Mouse (Mus musculus) gastrocnemius, adult 2 months (tissue): ENCODE data around the gene Gprc5b. TPM values are rescaled to one million over a fixed set of nuclear protein-coding genes. Genes with fewer than 3 reads are reported as not detected.
A peak's percentile ranks its signal among the peaks of the same experiment; 100 is the strongest.

Experiments used
- DNase-seq: peaks from one replicate; pipeline ENCODE4 v3.0.0; 2022
- H3K27ac ChIP-seq: fragments of 200-600 bp; 2 replicates; pipeline ENCODE4 v1.8.1; 2022; ENCODE audit warnings: mild to moderate bottlenecking
- H3K4me3 ChIP-seq: fragments of 200-600 bp; 2 replicates; pipeline ENCODE4 v1.8.1; 2022; ENCODE audit warnings: mild to moderate bottlenecking, moderate library complexity
- CTCF ChIP-seq: fragments of 200-600 bp; IDR thresholded peaks from 2 replicates; pipeline ENCODE4 v1.8.1; 2022; ENCODE audit warnings: antibody characterized with exemption, mild to moderate bottlenecking, moderate library complexity
- intact Hi-C: fragments of 180-260 bp; cut with DNase I; formaldehyde crosslinking; loops from one replicate; pipeline ENCODE4 v1.15.1; 2025
- total RNA-seq, 2 experiments: library from RNA; stranded (reverse); gene quantifications; 2 replicates each; pipeline ENCODE4 v1.2.3; 2021

The Gprc5b gene
- total RNA-seq, 2 experiments from 2014 or later, result 10.5 to 14.0 TPM

DNA sequence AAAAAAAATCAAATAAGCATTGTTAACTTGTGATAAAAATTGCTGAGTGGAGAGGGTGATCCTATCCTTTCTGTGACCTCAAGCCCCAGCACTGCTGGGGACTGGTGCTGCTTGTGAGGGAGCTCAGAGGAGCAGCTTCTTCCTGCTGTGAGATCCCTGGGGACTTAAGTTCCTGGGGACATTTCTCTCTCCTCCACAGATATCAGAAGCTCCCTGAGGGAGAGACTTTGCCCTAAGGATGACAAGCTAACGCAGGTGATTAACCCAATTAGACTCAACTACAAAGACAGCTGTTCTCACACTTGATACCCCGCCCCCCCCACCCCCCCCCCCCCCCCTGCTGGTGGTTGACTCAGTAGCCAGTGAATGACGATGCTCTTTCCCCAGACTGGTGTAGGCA lies 30.2 kb downstream of the Gprc5b start:
- DNase-seq, result no peak
- Histone ChIP-seq H3K27ac (no peak overlapping the region), H3K4me3 (no peak overlapping the region)
- no peak for TF ChIP-seq CTCF
- intact Hi-C loops, result no loop called here

DNA sequence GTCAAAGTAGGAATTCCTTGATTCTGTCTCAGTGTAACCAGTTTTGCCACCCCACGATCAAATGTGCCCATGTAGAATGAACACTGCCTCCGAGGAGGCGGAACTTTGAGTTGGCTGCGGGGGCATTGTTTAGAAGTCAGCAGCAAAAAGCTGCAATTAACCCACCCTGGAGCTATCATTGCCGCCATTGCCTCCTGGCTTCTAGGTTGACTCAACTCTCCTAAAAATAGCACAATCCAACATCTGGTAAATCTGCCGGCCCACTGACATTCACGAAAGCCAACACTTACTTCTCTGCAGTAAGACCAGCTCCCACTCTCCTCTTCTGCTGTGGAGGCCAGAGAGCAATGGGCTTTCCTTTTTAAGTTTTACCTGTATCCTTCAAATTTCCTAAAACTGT lies 35.8 kb downstream of the Gprc5b start:
- no peak for DNase-seq
- H3K4me3 ChIP-seq, result no peak overlapping the region
- H3K27ac ChIP-seq, result no peak overlapping the region
- TF ChIP-seq CTCF, result no peak
- intact Hi-C loops, result no loop called here

DNA sequence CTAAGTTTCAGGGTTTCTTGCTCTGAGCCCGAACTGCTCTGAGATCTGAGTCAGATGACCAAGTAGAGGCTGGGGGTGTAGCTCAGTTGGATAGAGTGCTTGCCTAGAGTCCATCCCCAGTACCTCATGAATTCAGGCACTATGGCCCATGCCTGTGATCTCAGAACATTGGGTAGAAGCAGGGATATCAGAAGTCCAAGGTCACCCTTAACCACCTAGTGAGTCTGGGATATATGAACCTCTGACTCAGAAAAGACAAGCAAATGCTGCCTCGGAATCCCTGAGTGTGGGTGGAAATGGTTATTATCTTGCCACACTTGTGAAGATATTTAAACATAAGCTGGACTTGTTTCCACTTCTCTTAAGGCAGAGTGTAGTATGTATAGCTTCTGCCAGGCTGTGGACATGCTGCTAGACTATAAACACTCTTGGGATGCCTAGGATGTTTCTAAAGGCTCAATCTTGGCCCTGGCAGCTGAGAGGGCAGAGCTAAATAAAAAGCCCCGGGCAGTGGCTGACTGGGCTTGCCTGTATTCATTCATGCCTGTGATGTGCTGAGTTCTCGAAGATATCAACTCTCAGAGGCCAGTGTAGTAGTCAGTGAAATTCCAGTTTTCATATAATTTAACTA lies 38.3 kb downstream of the Gprc5b start:
- Histone ChIP-seq H3K27ac (peak overlapping the region; percentile 58; the same call in 1 of the 2 replicates), H3K4me3 (no peak overlapping the region)
- TF ChIP-seq CTCF, result no peak
- DNase-seq, result no peak
- intact Hi-C loops, result no loop called here

DNA sequence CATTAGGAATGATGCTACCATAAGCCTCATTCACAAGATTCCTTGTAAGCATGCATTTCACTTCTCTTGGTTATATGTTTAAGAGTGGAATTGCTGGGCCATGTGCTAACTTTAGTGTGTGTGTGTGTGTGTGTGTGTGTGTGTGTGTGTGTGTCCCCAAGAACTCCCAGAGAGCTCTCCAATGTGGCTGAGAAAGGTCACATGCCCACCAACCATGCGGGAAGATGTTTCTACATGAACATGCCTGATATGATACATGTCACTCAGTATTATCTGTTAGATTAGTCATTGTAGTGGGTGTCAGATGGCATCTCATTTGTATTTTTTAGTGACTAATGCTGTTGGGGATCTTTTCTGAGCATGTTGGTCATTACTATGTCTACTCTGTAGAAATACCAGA lies 40.0 kb downstream of the Gprc5b start:
- Histone ChIP-seq H3K27ac (no peak overlapping the region), H3K4me3 (no peak overlapping the region)
- DNase-seq, result no peak
- no peak for TF ChIP-seq CTCF
- intact Hi-C loops, result no loop called here

DNA sequence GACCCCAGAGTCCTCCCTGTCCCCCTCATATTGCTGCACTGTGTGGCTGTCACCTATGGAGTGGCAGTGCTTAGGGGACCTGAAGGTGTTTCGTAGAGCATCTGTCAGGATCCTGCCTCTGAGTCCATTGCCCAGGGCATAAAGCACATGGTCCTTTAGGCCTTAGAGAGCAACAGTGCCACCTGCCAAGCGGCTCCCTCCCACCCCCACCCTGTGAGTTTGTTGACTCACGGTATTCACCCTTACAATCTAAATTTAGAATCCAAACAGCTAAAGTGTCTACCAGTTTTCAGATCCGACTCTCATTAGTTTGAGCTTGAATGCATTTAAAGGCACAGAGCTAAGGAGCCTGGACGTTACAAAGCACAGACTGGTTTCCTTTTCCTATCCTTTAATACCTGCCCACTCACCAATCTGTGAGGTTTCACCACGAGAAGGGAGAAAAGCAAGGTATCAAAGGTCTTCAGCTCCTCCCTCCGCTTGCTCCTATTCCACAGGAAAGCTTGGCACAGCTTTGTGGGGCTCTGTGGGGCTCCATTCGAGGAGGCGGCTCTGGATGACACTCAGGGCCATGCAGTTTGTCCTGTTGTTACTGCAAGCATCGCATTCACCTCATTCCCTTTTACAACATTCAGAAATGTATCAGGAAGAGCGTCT lies 41.3 kb downstream of the Gprc5b start:
- Histone ChIP-seq H3K4me3 (peak overlapping the region; percentile 23), H3K27ac (peak overlapping the region; percentile 83)
- intact Hi-C loops, result no loop called here
- peak; percentile 53 for DNase-seq
- TF ChIP-seq CTCF, result no peak

DNA sequence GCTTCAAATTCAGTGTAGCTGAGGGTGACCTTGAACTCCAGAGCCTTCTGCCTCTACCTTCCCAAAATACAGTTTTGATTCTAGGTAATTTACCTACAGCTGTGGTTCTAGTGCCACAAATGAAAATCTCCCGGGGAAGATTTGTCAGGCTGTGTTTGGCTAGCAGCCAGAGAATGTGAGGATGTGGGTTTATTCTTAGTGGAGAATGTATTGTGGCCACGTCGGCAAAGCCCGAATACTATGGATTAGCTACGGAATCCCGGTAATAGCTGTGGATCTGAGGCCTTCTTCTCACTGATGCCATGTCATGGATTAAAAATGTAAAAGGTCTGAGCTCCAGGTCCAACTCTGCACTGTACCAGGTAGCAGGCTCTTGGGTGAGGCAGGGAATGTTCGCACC lies 45.3 kb downstream of the Gprc5b start:
- intact Hi-C loops, result no loop called here
- DNase-seq, result no peak
- Histone ChIP-seq H3K4me3 (no peak overlapping the region), H3K27ac (no peak overlapping the region)
- no peak for TF ChIP-seq CTCF

DNA sequence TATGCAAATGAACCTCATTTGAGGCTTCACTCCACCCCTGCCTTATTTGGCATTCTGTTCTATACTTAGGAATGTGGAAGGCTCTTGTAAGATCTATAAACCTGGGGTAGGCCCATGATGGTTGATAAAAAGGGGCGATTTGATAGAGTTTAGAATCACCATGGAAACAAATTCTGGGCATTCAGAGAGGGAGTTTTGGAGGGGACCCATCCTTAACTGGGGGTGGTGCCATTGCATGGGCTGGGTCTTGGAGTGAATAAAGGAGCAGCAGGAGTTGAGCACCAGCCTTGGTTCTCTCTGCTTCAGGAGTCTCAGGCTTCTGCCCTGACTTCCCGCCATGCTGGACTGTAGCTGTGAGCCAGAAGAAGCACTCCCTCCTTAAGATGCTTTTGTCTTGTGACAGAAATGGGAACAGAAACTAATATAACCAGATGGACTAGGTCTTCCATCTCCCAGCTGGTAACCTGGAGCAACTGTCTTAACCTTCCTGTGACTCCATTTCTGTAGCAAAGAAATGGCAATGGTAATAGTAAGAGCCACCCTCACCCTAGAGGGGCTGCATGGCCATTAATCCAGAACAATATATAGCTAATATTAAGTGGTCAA lies 46.2 kb downstream of the Gprc5b start:
- no peak overlapping the region for H3K27ac ChIP-seq
- no peak for DNase-seq
- no peak overlapping the region for H3K4me3 ChIP-seq
- TF ChIP-seq CTCF, result no peak
- intact Hi-C loops, result no loop called here

DNA sequence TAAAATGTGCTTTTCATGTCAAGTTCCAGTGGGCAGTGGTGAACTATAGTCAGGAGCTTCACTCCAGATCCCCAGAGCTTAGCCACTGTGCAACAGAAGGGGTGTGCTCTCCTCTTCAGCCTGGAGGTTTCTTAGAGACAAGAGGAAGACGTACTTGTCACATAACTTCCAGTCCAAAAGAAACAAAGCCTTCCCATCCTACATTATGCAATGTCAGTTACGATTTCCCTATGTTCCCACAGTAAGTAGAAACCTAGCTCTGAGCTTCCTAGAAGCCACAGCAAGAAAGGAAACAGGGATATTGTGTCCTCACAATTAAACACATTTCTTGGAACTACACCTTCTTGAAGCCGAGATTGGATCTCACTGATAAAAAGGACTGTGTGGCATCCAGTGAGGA lies 47.8 kb downstream of the Gprc5b start:
- H3K4me3 ChIP-seq, result no peak overlapping the region
- DNase-seq, result no peak
- TF ChIP-seq CTCF, result no peak
- no peak overlapping the region for H3K27ac ChIP-seq
- intact Hi-C loops, result no loop called here

DNA sequence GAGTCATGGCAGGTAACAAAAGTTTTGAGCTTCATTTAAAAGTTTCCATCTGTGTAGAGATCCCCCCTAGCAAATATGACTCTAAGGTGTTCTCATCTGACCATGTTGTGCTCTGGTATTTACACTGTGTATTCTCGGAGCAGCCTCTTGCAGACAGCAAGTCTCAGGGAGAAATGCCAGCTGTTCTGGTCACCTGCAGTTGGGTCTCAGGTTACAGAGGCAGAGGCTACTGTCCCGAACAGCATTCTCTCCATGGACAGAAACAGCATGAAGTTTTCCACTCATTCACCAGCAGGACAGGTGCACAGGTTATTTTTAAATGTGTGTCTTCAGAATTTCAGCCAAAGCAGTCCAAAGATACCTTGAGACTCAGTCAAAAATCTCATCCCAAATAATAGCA lies 50.1 kb downstream of the Gprc5b start:
- intact Hi-C loops, result loop anchor here (2.0 kb wide), 2 partner anchors 16 to 34 kb away; no protein-coding TSS in a partner anchor
- Histone ChIP-seq H3K27ac (peak overlapping the region; percentile 78), H3K4me3 (no peak overlapping the region)
- peak; percentile 62 for DNase-seq
- TF ChIP-seq CTCF, result no peak

DNA sequence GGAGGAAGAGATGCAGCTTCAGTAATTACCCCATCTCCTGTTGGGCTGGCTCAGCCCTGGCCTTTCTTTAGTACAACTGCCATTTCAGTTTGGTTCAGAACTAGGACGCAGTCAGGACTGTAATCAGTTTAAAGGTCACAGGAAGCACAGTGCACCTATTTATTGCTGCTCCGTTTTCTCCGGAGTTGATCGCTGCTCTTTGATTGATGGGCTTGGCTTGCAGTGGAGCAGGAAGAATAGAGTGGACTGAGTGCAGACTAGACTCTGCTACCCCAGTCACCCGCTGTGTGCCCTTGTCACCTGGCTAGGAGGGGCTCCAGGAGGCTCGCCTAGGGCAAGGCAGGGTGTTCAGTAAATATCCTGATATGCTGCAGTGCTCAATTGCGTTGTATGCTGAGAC lies 51.8 kb downstream of the Gprc5b start:
- no peak overlapping the region for H3K4me3 ChIP-seq
- intact Hi-C loops, result no loop called here
- peak overlapping the region; percentile 78 for H3K27ac ChIP-seq
- peak; percentile 50 for DNase-seq
- TF ChIP-seq CTCF, result no peak

DNA sequence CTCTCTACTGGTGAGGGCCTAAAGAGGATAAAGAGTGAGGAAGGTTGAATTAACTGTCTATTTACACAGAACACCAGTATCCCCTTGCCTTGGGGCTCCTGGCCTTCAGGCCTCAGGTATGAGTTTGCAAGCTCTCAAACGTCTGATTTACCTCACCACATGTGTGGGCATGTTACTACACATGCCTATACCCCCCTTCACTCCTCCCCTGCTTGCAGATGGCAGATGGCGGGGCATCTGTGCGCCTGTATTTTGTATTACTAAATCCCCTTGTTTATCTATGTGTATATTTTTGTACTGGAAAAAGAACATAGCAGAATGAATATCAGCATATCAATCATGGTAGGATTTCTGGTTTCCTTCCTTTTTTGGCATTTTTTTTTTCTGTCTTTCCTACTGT lies 52.7 kb downstream of the Gprc5b start:
- DNase-seq, result no peak
- Histone ChIP-seq H3K27ac (peak overlapping the region; percentile 65), H3K4me3 (no peak overlapping the region)
- intact Hi-C loops, result no loop called here
- no peak for TF ChIP-seq CTCF

DNA sequence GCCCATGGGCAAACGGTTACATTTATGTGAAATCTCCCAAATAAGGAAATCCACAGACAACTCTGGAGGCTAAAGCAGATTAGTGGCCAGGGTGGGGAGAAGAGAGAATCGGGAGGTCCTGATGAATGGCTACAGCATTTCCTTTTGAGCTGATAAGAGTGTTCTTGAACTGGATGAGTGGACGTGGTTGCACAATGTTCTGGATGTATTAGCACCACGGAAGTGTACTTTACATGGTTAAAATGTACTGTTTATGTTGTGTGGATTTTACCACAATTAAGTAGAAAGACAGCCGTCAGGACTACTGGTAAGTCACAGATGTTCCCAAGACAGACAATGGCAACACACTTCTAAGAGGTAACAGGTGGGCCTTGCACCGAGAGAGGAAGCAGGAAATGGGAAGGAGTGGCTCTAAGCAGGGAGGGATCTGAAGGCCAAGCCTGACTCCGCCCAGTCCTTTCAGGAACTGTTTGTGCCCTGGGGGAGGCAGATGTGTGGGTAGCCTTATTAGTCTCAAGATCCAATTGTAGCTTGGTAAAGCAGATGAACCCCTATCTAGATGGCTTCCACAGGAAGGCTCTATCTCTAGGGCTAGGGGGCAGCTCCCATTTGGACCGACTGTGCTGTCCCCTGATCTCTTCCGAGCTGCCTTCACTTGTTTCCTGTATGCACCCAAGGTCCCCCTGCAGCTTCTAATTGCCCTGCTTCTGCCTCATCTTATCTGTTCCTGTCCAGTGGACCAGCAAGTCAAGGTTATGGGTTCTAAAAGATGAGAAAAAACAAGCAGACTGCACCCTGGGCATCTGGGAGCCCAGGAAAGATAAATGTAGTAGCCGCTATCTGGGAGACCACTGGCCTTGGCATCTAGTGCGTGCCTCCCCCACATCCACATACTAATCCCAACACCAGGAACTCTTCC lies 57.3 kb downstream of the Gprc5b start:
- Histone ChIP-seq H3K27ac (no peak overlapping the region), H3K4me3 (no peak overlapping the region)
- DNase-seq, result no peak
- no peak for TF ChIP-seq CTCF
- intact Hi-C loops, result no loop called here

DNA sequence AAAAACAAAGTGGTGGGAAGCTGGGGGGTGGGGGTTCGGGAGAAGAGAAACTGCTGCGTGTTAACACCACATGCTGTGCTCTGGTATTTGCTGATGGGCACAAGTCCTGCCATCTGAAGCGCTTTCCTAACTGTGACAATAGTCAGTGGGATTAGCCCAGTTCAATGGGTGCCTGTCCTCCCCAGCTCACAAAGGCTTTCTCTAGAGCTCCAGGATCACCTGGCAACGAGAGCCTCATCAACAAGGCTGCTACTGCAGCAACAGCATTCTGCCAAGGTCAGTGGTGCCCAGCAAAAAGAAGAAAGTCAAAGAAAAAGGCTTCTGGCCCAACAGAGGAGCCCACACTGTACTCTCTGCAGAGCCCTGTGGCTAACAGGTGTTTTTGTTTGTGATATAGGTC lies 58.2 kb downstream of the Gprc5b start:
- no peak overlapping the region for H3K4me3 ChIP-seq
- no peak overlapping the region; the same call in 1 of the 2 replicates for H3K27ac ChIP-seq
- no peak for TF ChIP-seq CTCF
- intact Hi-C loops, result no loop called here
- DNase-seq, result no peak
